Mouse (Mus musculus) heart, embryonic 16.5 days (tissue): ENCODE data around the gene Itk. TPM values are rescaled to one million over a fixed set of nuclear protein-coding genes. Genes with fewer than 3 reads are reported as not detected.

Experiments
- ATAC-seq: fragments of 200-750 bp; cut with Nextera tagmentation; replicated peaks from 2 replicates; pipeline ENCODE4 v1.8.0; 2017; ENCODE audit warnings: moderate number of reproducible peaks; ENCODE audit not compliant: insufficient read depth, low FRiP score; ENCODE audit errors: extremely low read depth
- H3K27ac ChIP-seq: fragments of 300-500 bp; sonication (generic); 2 replicates; pipeline ENCODE4 v1.5.1; 2014; ENCODE audit warnings: mild to moderate bottlenecking, low read length, control low read depth, moderate library complexity
- H3K27me3 ChIP-seq: fragments of 300-500 bp; sonication (generic); 2 replicates; pipeline ENCODE4 v1.6.1; 2014; ENCODE audit warnings: low read length, mixed read lengths; ENCODE audit not compliant: control insufficient read depth, insufficient read depth
- H3K36me3 ChIP-seq: fragments of 300-500 bp; sonication (generic); 2 replicates; pipeline ENCODE4 v1.6.1; 2014; ENCODE audit not compliant: control insufficient read depth, insufficient read depth
- H3K4me1 ChIP-seq: fragments of 300-500 bp; sonication (generic); 2 replicates; pipeline ENCODE4 v1.6.1; 2014; ENCODE audit warnings: low read length, mixed read lengths; ENCODE audit not compliant: control insufficient read depth, insufficient read depth
- H3K4me2 ChIP-seq: fragments of 300-500 bp; sonication (generic); 2 replicates; pipeline ENCODE4 v1.6.1; 2014; ENCODE audit warnings: low read depth, mild to moderate bottlenecking, control low read depth, low read length
- H3K4me3 ChIP-seq: fragments of 300-500 bp; sonication (generic); 2 replicates; pipeline ENCODE4 v1.5.1; 2014; ENCODE audit warnings: mild to moderate bottlenecking, control low read depth, low read length
- H3K9ac ChIP-seq: fragments of 300-500 bp; sonication (generic); 2 replicates; pipeline ENCODE4 v1.6.1; 2014; ENCODE audit warnings: low read length, control low read depth
- H3K9me3 ChIP-seq: fragments of 300-500 bp; sonication (generic); replicated peaks from 2 replicates; pipeline ENCODE4 v1.6.1; 2016; ENCODE audit warnings: low read length; ENCODE audit not compliant: control insufficient read depth
- WGBS: fragments of 180-500 bp; shearing (Covaris S2); extraction: QIAGEN DNeasy Blood & Tissue Kit; methylation state at CpG from one replicate; pipeline ENCODE4 v1.1.7; 2014; 5-methylcytosine and 5-hydroxymethylcytosine counted together
- polyA plus RNA-seq: library from polyadenylated mRNA; unstranded; fragments of >200 nt; fragmentation: Nextera tagmentation; extraction: Ambion mirVana; gene quantifications from 2 replicates; pipeline ENCODE4 v1.2.1, GENCODE M21; 2015

The Itk gene
- polyA plus RNA-seq, 1 experiment from 2014 or later = 5.2 TPM

- Histone ChIP-seq H3K4me3 (no peak overlapping the region), H3K27ac (no peak overlapping the region), H3K27me3 (no peaks in the 10 kb centered on the region), H3K4me1 (0 out of 2 replicates have a peak, but pooled peaks cover 2% of the 10 kb centered on the region), H3K36me3 (no peaks in the 10 kb centered on the region), H3K9ac (no peak overlapping the region), H3K9me3 (no peaks in the 10 kb centered on the region), H3K4me2 (no peak overlapping the region)
- WGBS = 81% methylated on average over 5 of the region's 5 CpGs
- no peak for ATAC-seq
Measured at GRCm38 (mm10) chr11:46282612-46283011, 106.7 kb downstream of the Itk start.

DNA sequence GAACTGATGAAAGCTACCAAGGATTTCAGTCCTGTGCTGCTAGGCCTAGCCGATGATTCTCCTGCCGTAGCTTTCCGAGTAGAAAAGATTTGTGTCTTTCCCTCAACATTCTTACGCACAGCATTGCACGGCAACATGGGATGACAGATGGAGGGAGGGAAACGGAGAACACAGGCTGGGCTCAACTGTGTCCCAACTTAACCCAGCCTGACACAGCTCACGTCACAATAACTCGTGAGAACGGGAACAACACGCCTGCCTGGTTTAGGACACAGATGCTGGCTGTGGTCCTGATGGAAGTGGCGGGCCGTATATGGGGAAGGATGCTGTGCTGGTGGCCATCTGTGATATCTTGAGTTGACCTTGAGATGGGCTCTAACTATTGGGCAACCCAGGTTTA is 110.6 kb downstream of the Itk start:
- Histone ChIP-seq H3K36me3 (no peaks in the 10 kb centered on the region), H3K4me3 (no peak overlapping the region), H3K4me1 (no peaks in the 10 kb centered on the region), H3K27me3 (no peaks in the 10 kb centered on the region), H3K9me3 (no peaks in the 10 kb centered on the region), H3K27ac (no peak overlapping the region), H3K9ac (no peak overlapping the region), H3K4me2 (no peak overlapping the region)
- no peak for ATAC-seq
- 92% methylated on average over 12 of the region's 12 CpGs for WGBS

DNA sequence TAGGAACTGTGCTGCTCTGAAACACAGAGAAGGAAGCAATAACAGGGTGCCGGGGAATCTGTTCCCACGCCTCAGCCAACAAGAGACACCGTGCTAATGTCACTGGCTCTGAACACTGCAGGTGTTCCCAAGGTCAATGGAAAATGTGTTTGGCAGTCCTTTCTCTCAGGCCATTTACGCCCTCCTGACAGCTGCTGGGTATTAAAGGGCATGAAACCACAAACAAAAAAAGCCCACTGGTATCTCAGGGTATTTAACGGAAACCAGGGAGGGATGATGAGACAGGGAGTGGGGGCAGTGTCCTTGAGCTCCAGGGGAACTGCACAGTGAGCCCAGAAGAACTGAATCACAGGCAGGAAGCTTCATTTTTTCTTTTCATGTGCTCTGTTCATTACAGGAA is 111.2 kb downstream of the Itk start:
- Histone ChIP-seq H3K4me2 (no peak overlapping the region), H3K4me3 (no peak overlapping the region), H3K36me3 (no peaks in the 10 kb centered on the region), H3K27ac (no peak overlapping the region), H3K4me1 (no peaks in the 10 kb centered on the region), H3K9ac (no peak overlapping the region), H3K27me3 (no peaks in the 10 kb centered on the region), H3K9me3 (no peaks in the 10 kb centered on the region)
- no peak for ATAC-seq
- WGBS = 62% methylated on average over 5 of the region's 5 CpGs

GRCm38 (mm10) chr11:46276778-46277177 is 112.5 kb downstream of the Itk start:
- H3K9ac ChIP-seq = no peak overlapping the region
- no peak overlapping the region for H3K4me3 ChIP-seq
- no peaks in the 10 kb centered on the region for H3K36me3 ChIP-seq
- H3K9me3 ChIP-seq = no peaks in the 10 kb centered on the region
- H3K27me3 ChIP-seq = no peaks in the 10 kb centered on the region
- 42% methylated on average over 5 of the region's 5 CpGs for WGBS
- no peak overlapping the region for H3K4me2 ChIP-seq
- H3K4me1 ChIP-seq = no peaks in the 10 kb centered on the region
- ATAC-seq = no peak
- H3K27ac ChIP-seq = no peak overlapping the region

- WGBS = 78% methylated on average over 8 of the region's 8 CpGs
- Histone ChIP-seq H3K36me3 (no peaks in the 10 kb centered on the region), H3K4me3 (no peak overlapping the region), H3K9me3 (no peaks in the 10 kb centered on the region), H3K9ac (no peak overlapping the region), H3K27me3 (no peaks in the 10 kb centered on the region), H3K27ac (no peak overlapping the region), H3K4me1 (no peaks in the 10 kb centered on the region), H3K4me2 (no peak overlapping the region)
- ATAC-seq = no peak
Measured at GRCm38 (mm10) chr11:46276168-46276567, 113.1 kb downstream of the Itk start.

DNA sequence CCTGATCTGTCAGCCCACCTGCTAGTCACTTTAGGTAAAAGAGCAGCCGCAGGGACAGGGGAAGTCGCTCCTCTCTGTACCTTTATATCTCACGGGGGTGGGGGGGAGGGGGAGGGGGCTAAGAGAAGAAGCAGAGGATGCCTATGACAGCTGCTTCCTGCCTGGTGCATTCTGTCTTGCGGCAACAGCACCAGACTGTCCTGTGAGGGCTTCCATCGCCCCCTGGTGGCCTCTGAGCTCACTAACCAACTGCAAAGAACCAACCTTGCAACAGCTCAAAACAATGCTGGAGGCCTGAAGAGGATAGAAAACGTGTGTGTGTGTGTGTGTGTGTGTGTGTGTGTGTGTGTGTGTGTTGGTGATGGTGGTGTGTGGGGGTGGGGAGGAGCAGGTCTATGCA is 114.0 kb downstream of the Itk start:
- ATAC-seq = peak; percentile 82
- H3K9ac ChIP-seq = no peak overlapping the region
- 1% methylated on average over 6 of the region's 6 CpGs for whole genome bisulfite sequencing

More for the DNA sequence above, 114.0 kb downstream of the Itk start:
- no peaks in the 10 kb centered on the region for H3K9me3 ChIP-seq
- H3K4me1 ChIP-seq = no peaks in the 10 kb centered on the region
- no peak overlapping the region for H3K27ac ChIP-seq
- no peak overlapping the region for H3K4me3 ChIP-seq
- H3K36me3 ChIP-seq = no peaks in the 10 kb centered on the region
- no peak overlapping the region for H3K4me2 ChIP-seq
- H3K27me3 ChIP-seq = no peaks in the 10 kb centered on the region

Other genes starting within 250 kb of the Itk start
- gene Nipal4, start 223.0 kb downstream of the Itk start, polyA plus RNA-seq = 4.0 and 4.9 TPM in 2 replicates
- 0.08 TPM in 1 of 2 replicates, not detected in the other for gene Fndc9, start 154.0 kb downstream of the Itk start, polyA plus RNA-seq
- 12.5 and 14.8 TPM in 2 replicates for gene Cyfip2, start 76.7 kb downstream of the Itk start, polyA plus RNA-seq
- 0.18 TPM in 1 of 2 replicates, not detected in the other for gene Fam71b, start 7.0 kb upstream of the Itk start, polyA plus RNA-seq
- 43.6 and 47.8 TPM in 2 replicates for gene Med7, start 47.4 kb upstream of the Itk start, polyA plus RNA-seq
- gene Havcr2, start 65.4 kb upstream of the Itk start, polyA plus RNA-seq = 0.32 and 0.37 TPM in 2 replicates
- gene Gm12169, start 134.7 kb upstream of the Itk start, polyA plus RNA-seq = not detected in 2 replicates
- gene BC053393, start 182.0 kb upstream of the Itk start, polyA plus RNA-seq = 0.09 and 0.16 TPM in 2 replicates
- gene Dppa1, start 239.7 kb upstream of the Itk start, polyA plus RNA-seq = not detected in 2 replicates